Mouse (Mus musculus) MEL-GATA-1-ER (cell line): ENCODE data around the gene Vps37c.

Experiments used
- DNase-seq: peaks from one replicate; pipeline ENCODE4 v3.0.0-alpha.2; 2012; ENCODE audit warnings: low read depth; ENCODE audit errors: extremely low read depth

Vps37c gene

GRCm38 (mm10) chr19:10688537-10689352, at the start of gene Vps37c:
Gene Vps37c (plus strand): TSS chr19:10688735.
- DNase-seq, result peak; percentile 59

GRCm38 (mm10) chr19:10640080-10640479, 48.5 kb upstream of the Vps37c start:
- DNase-seq, result peak; percentile 58

GRCm38 (mm10) chr19:10640589-10641378, 47.8 kb upstream of the Vps37c start:
- DNase-seq, result no peak

GRCm38 (mm10) chr19:10645616-10646015, 42.9 kb upstream of the Vps37c start:
- DNase-seq, result no peak

- DNase-seq, result no peak
Observed at GRCm38 (mm10) chr19:10648156-10648555, 40.4 kb upstream of the Vps37c start.

- no peak for DNase-seq
Observed at GRCm38 (mm10) chr19:10656058-10656457, 32.5 kb upstream of the Vps37c start.

GRCm38 (mm10) chr19:10657742-10658141, 30.8 kb upstream of the Vps37c start:
- no peak for DNase-seq

GRCm38 (mm10) chr19:10658406-10658805, 30.1 kb upstream of the Vps37c start:
- DNase-seq, result no peak

GRCm38 (mm10) chr19:10661373-10661772, 27.2 kb upstream of the Vps37c start:
- DNase-seq, result peak; percentile 97

GRCm38 (mm10) chr19:10661919-10662318, 26.6 kb upstream of the Vps37c start:
- peak; percentile 97 for DNase-seq

GRCm38 (mm10) chr19:10662665-10663064, 25.9 kb upstream of the Vps37c start:
- peak; percentile 70 for DNase-seq

- no peak for DNase-seq
Observed at GRCm38 (mm10) chr19:10665093-10665492, 23.4 kb upstream of the Vps37c start.

GRCm38 (mm10) chr19:10665499-10665898, 23.0 kb upstream of the Vps37c start:
- no peak for DNase-seq

GRCm38 (mm10) chr19:10671319-10671718, 17.2 kb upstream of the Vps37c start:
- DNase-seq, result no peak

- DNase-seq, result no peak
Observed at GRCm38 (mm10) chr19:10671854-10672417, 16.6 kb upstream of the Vps37c start.

GRCm38 (mm10) chr19:10673275-10673674, 15.3 kb upstream of the Vps37c start:
- DNase-seq, result no peak

GRCm38 (mm10) chr19:10676656-10677055, 11.9 kb upstream of the Vps37c start:
- no peak for DNase-seq

- DNase-seq, result no peak
Observed at GRCm38 (mm10) chr19:10677915-10678771, 10.4 kb upstream of the Vps37c start, which contains the start of gene Pga5. Gene Pga5 (minus strand): TSS chr19:10678071.

GRCm38 (mm10) chr19:10678772-10679067, 9.8 kb upstream of the Vps37c start:
- no peak for DNase-seq

- no peak for DNase-seq
Observed at GRCm38 (mm10) chr19:10681571-10681970, 7.0 kb upstream of the Vps37c start.

GRCm38 (mm10) chr19:10685081-10685480, 3.5 kb upstream of the Vps37c start:
- DNase-seq, result no peak
